Mouse (Mus musculus): ENCODE measurements around the gene Vhl. TPM values are rescaled to one million over a fixed set of nuclear protein-coding genes. Genes with fewer than 3 reads are reported as not detected.

Vhl gene
- polyA plus RNA-seq (2014; fragmentation: Nextera tagmentation; extraction: Ambion mirVana) = 74.8 and 85.2 TPM in 2 replicates

DNA sequence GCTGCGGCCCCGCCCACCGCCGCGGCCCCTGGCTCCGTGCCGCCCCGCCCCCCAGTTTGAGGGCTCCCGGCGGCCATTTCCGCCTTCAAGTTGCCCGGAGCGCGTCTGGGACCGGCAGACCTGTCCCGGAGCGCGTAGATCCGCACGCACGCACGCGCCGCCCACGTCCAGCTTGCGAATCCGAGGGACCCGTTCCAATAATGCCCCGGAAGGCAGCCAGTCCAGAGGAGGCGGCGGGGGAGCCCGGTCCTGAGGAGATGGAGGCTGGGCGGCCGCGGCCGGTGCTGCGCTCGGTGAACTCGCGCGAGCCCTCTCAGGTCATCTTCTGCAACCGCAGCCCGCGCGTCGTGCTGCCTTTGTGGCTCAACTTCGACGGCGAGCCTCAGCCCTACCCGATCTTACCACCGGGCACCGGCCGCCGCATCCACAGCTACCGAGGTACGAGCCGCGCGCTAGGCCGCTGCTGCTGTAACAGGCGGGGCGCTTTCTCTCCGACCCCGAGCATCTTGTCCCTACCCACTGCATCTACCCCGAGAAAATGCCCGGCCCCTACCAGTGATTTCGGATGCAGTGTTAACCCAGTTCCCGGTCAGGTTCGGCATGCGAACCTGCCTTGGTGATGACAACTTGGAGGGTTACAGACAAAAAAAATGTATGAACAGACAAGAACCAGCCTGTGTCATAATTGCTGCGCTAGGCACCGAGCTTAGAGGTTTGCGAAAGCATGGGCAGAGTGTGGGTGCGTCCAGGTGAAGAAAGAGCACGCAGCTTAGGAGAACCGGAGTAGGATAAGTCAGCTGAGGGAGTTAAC is at the start of gene Vhl:
Vhl (plus strand) TSS at position 19 of the 811 bp plus-strand sequence.
- under 1% methylated on average over 74 of the region's 76 CpGs for WGBS
- no peaks in the 10 kb centered on the region for H3K9me3 ChIP-seq (ENCODE audit: control insufficient read depth, low read length)
- ATAC-seq (ENCODE audit: low FRiP score, low TSS enrichment) = peak; percentile 91
- peaks cover 11% of the 10 kb centered on the region for H3K4me1 ChIP-seq (ENCODE audit: control insufficient read depth, insufficient read depth, low read length)
- peak within 1 kb of the TSS; percentile 55 for H3K4me3 ChIP-seq (replicated peaks; ENCODE audit: low read depth, low read length)
- no peaks in the 10 kb centered on the region for H3K27me3 ChIP-seq (ENCODE audit: control insufficient read depth, insufficient read depth, low read length)
- H3K4me2 ChIP-seq (ENCODE audit: low read length) = peak within 1 kb of the TSS; percentile 78
- peak within 1 kb of the TSS; percentile 79 for H3K9ac ChIP-seq (replicated peaks; ENCODE audit: low read length)
- H3K36me3 ChIP-seq (ENCODE audit: control insufficient read depth, insufficient read depth, low read length) = peaks cover 15% of the 10 kb centered on the region
- H3K27ac ChIP-seq (replicated peaks; ENCODE audit: low read depth, low read length) = peak within 1 kb of the TSS; percentile 89
- peak; percentile 90 for DNase-seq

DNA sequence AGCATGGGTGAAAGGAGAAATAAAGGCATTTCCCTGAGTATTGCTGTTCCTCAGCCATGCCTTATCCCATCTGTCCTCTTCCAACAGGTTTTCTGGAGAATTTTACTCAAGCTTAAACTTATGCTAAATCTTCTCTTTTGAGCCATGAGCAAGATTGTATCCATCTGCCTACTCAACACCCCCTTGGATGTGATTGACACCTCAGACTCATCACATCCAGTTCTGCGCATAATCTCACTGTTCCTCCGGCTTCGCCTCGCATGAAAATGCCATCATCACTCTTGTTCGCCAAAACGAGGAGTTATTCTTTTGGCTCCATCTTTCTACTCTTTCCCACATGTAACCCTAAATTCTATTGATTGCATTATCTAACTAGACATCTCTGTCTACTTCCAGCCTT is 47.7 kb upstream of the Vhl start:
- WGBS = 97% methylated on average over 6 of the region's 6 CpGs
- Histone ChIP-seq H3K27ac (replicated peaks; ENCODE audit: low read depth, low read length) (no peak overlapping the region), H3K9me3 (ENCODE audit: control insufficient read depth, low read length) (no peaks in the 10 kb centered on the region), H3K9ac (replicated peaks; ENCODE audit: low read length) (no peak overlapping the region), H3K4me1 (ENCODE audit: control insufficient read depth, insufficient read depth, low read length) (no peaks in the 10 kb centered on the region), H3K4me2 (ENCODE audit: low read length) (no peak overlapping the region), H3K4me3 (replicated peaks; ENCODE audit: low read depth, low read length) (no peak overlapping the region), H3K27me3 (ENCODE audit: control insufficient read depth, insufficient read depth, low read length) (no peaks in the 10 kb centered on the region), H3K36me3 (ENCODE audit: control insufficient read depth, insufficient read depth, low read length) (no peaks in the 10 kb centered on the region)
- ATAC-seq (ENCODE audit: low FRiP score, low TSS enrichment) (no peak), DNase-seq (no peak)

DNA sequence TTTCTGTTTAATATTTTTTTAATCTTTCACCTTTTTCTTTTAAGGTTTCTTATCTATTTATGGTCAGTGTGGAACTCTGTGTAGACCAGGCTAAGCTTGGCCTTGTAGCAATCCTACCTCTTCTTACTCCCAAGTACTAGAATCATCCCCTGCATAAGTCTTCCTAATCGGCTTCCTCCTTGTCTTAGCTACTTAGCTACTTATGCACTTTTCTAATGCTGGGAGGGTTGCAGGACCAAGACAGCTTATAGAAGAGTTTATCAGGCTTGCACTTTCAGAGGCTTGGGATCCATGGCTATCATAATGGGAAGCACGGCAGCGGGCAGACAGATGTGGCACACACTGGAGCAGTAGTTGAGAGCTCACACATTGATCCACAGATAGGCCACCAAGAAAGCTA is 44.5 kb upstream of the Vhl start:
- ATAC-seq (ENCODE audit: low FRiP score, low TSS enrichment) = no peak
- Histone ChIP-seq H3K36me3 (ENCODE audit: control insufficient read depth, insufficient read depth, low read length) (no peaks in the 10 kb centered on the region), H3K27me3 (ENCODE audit: control insufficient read depth, insufficient read depth, low read length) (no peaks in the 10 kb centered on the region), H3K4me3 (replicated peaks; ENCODE audit: low read depth, low read length) (no peak overlapping the region), H3K9ac (replicated peaks; ENCODE audit: low read length) (no peak overlapping the region), H3K4me2 (ENCODE audit: low read length) (no peak overlapping the region), H3K27ac (replicated peaks; ENCODE audit: low read depth, low read length) (no peak overlapping the region), H3K4me1 (ENCODE audit: control insufficient read depth, insufficient read depth, low read length) (no peaks in the 10 kb centered on the region), H3K9me3 (ENCODE audit: control insufficient read depth, low read length) (no peaks in the 10 kb centered on the region)
- 97% methylated on average over 3 of the region's 3 CpGs for WGBS
- DNase-seq = no peak

DNA sequence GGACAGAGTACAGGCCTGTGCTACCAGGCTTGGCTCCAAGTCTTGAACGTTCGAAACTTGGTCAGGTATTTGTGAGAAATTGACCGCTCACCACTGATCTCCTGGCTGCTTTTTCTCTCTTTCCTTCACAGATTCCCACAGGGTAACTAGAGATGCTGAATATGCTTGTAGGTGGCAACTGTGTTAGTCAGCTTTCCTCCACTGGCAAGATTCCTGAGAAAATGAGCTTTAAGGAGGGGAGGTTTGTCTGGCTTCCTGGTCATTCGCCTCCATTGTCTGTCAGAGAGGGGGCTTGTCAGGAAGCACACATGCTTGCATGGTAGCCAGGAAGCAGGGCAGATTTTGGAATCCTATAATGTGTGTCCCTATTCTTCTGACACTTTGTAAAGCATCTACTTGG is 40.7 kb upstream of the Vhl start:
- Histone ChIP-seq H3K27me3 (ENCODE audit: control insufficient read depth, insufficient read depth, low read length) (no peaks in the 10 kb centered on the region), H3K4me1 (ENCODE audit: control insufficient read depth, insufficient read depth, low read length) (no peaks in the 10 kb centered on the region), H3K9me3 (ENCODE audit: control insufficient read depth, low read length) (no peaks in the 10 kb centered on the region), H3K9ac (replicated peaks; ENCODE audit: low read length) (no peak overlapping the region), H3K4me2 (ENCODE audit: low read length) (no peak overlapping the region), H3K4me3 (replicated peaks; ENCODE audit: low read depth, low read length) (no peak overlapping the region), H3K36me3 (ENCODE audit: control insufficient read depth, insufficient read depth, low read length) (no peaks in the 10 kb centered on the region), H3K27ac (replicated peaks; ENCODE audit: low read depth, low read length) (no peak overlapping the region)
- ATAC-seq (ENCODE audit: low FRiP score, low TSS enrichment) = no peak
- WGBS = 93% methylated on average over 4 of the region's 4 CpGs
- no peak for DNase-seq

DNA sequence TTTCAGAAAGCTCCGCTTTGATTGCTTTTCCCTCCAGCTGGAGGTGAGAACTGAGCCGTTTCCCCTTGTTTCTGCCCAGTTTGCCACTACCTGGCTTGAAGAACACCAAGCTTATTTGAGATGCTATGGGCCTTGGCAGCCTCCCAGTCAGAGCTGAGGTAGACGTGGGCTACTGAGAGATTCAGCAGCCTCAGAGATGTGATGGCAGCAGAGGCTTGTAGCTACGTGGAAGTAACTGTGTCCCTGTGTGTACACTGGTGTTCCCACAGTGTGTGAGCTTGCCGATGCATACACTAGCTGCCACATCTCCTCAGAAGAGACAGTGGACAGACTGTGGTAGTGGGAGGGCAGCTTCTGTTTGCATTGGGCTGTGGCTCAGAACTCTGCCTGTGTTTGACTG is 38.7 kb upstream of the Vhl start:
- no peaks in the 10 kb centered on the region for H3K9me3 ChIP-seq (ENCODE audit: control insufficient read depth, low read length)
- H3K27ac ChIP-seq (replicated peaks; ENCODE audit: low read depth, low read length) = no peak overlapping the region
- H3K4me3 ChIP-seq (replicated peaks; ENCODE audit: low read depth, low read length) = no peak overlapping the region
- no peaks in the 10 kb centered on the region for H3K4me1 ChIP-seq (ENCODE audit: control insufficient read depth, insufficient read depth, low read length)
- no peak for DNase-seq
- H3K27me3 ChIP-seq (ENCODE audit: control insufficient read depth, insufficient read depth, low read length) = no peaks in the 10 kb centered on the region
- 93% methylated on average over 5 of the region's 5 CpGs for WGBS
- H3K4me2 ChIP-seq (ENCODE audit: low read length) = no peak overlapping the region
- H3K36me3 ChIP-seq (ENCODE audit: control insufficient read depth, insufficient read depth, low read length) = no peaks in the 10 kb centered on the region
- ATAC-seq (ENCODE audit: low FRiP score, low TSS enrichment) = no peak
- H3K9ac ChIP-seq (replicated peaks; ENCODE audit: low read length) = no peak overlapping the region

DNA sequence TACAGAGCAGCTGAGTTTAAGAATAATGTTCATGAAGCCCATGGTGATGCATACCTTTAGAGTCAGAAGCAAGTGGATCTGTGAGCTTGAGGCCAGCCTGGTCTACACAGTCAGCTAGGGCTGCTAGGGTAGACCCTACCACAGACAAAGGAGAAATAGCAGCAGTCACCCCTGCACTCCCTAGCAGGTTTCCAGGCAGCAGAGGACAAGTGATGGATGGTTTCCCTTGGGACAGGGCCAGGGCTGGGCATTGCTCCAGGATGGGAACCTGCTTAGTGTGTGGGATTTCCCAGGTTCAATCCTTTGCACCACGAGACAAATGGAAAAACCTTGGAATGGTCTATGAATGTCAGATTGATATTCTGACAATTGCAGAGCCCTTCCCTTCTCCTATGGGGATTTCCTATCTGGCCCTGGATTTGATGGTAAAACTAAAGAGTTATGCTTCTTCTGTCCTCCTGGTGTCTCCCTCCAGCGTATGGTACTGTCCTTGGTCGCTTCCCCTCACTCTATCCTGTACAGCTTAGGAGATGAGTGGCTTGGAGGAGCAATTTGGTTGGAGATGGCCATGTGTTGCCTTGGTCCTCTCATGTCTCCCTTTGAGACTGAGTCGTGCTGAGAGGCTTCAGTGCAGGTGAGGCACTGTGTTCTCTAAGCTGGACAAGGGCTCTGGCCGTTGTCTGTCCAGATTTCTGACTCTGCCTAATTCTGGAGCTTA is 37.1 kb upstream of the Vhl start:
- H3K27me3 ChIP-seq (ENCODE audit: control insufficient read depth, insufficient read depth, low read length) = no peaks in the 10 kb centered on the region
- H3K4me2 ChIP-seq (ENCODE audit: low read length) = no peak overlapping the region
- H3K9me3 ChIP-seq (ENCODE audit: control insufficient read depth, low read length) = no peaks in the 10 kb centered on the region
- H3K36me3 ChIP-seq (ENCODE audit: control insufficient read depth, insufficient read depth, low read length) = no peaks in the 10 kb centered on the region
- WGBS = 82% methylated on average over 5 of the region's 5 CpGs
- ATAC-seq (ENCODE audit: low FRiP score, low TSS enrichment) (no peak), DNase-seq (peak; percentile 22)
- no peak overlapping the region for H3K4me3 ChIP-seq (replicated peaks; ENCODE audit: low read depth, low read length)
- H3K27ac ChIP-seq (replicated peaks; ENCODE audit: low read depth, low read length) = no peak overlapping the region
- H3K9ac ChIP-seq (replicated peaks; ENCODE audit: low read length) = no peak overlapping the region
- H3K4me1 ChIP-seq (ENCODE audit: control insufficient read depth, insufficient read depth, low read length) = no peaks in the 10 kb centered on the region

DNA sequence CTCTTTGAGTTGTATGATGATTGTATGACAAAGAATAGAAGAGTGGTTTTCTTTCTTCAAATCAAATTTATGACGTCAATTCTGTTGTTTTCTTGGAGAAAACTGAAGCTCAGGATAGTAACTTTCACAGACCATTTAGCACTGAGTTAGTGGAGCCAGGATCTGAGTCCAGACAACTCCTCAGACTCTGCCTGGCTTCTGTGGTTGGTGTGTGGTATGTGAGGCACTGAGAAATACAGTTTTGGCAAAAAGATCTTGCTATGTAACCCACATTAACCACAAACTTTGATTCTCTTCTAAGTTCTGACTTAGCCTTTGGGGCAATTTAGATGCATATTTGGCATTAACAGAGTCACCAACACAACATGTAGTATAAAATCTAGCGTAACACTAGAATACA is 31.1 kb upstream of the Vhl start:
- H3K4me2 ChIP-seq (ENCODE audit: low read length) = no peak overlapping the region
- 99% methylated on average over 2 of the region's 2 CpGs for WGBS

DNA sequence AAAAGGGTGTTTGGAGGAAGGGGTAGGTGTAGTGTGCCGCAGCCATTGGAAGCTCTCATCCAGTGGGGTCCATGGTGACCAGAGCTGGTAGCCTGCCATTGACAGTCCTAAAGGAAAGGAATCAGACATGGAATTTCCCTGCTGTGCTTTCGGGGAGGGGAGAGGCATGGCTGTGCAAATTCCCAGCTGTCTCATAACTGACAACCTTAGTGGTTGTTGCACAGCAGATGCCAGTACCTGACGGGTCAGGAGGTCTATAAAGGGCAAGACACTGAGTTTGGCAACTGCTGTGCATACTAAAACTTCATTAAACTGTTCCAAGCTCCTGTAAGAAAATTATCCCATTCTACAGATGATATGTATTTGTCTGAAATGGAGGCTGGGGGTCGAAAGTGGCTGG is 25.8 kb upstream of the Vhl start:
- Histone ChIP-seq H3K36me3 (ENCODE audit: control insufficient read depth, insufficient read depth, low read length) (no peaks in the 10 kb centered on the region), H3K9ac (replicated peaks; ENCODE audit: low read length) (no peak overlapping the region), H3K27ac (replicated peaks; ENCODE audit: low read depth, low read length) (no peak overlapping the region), H3K4me2 (ENCODE audit: low read length) (no peak overlapping the region), H3K4me1 (ENCODE audit: control insufficient read depth, insufficient read depth, low read length) (no peaks in the 10 kb centered on the region), H3K4me3 (replicated peaks; ENCODE audit: low read depth, low read length) (no peak overlapping the region), H3K9me3 (ENCODE audit: control insufficient read depth, low read length) (no peaks in the 10 kb centered on the region), H3K27me3 (ENCODE audit: control insufficient read depth, insufficient read depth, low read length) (no peaks in the 10 kb centered on the region)
- 90% methylated on average over 4 of the region's 4 CpGs for WGBS
- no peak for DNase-seq
- no peak for ATAC-seq (ENCODE audit: low FRiP score, low TSS enrichment)

More for the DNA sequence above, 31.1 kb upstream of the Vhl start:
- H3K27me3 ChIP-seq (ENCODE audit: control insufficient read depth, insufficient read depth, low read length) = no peaks in the 10 kb centered on the region
- no peaks in the 10 kb centered on the region for H3K4me1 ChIP-seq (ENCODE audit: control insufficient read depth, insufficient read depth, low read length)
- no peaks in the 10 kb centered on the region for H3K36me3 ChIP-seq (ENCODE audit: control insufficient read depth, insufficient read depth, low read length)
- ATAC-seq (ENCODE audit: low FRiP score, low TSS enrichment) (no peak), DNase-seq (no peak)
- H3K9me3 ChIP-seq (ENCODE audit: control insufficient read depth, low read length) = no peaks in the 10 kb centered on the region
- H3K9ac ChIP-seq (replicated peaks; ENCODE audit: low read length) = no peak overlapping the region
- H3K27ac ChIP-seq (replicated peaks; ENCODE audit: low read depth, low read length) = no peak overlapping the region
- H3K4me3 ChIP-seq (replicated peaks; ENCODE audit: low read depth, low read length) = no peak overlapping the region

DNA sequence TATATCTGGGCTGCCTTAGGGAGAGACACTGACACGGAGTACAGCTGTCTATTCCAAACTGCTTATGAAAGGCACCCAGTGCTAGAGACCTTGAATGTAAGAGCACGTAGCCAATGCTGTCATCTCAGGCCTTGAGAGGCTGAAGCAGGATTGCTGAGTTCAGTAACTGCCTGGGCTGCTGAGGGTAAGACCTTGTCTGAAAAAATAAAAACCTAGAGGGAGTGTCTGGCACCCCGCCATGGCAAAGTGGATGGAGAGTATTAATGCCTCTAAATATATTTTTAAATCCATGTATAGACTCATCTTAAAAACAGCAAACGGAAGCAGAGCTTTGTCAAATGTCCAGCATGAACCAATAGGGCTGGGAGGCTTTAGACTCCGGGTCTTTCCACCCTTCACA is 23.9 kb upstream of the Vhl start:
- H3K27ac ChIP-seq (replicated peaks; ENCODE audit: low read depth, low read length) = no peak overlapping the region
- DNase-seq (no peak), ATAC-seq (ENCODE audit: low FRiP score, low TSS enrichment) (no peak)
- no peaks in the 10 kb centered on the region for H3K9me3 ChIP-seq (ENCODE audit: control insufficient read depth, low read length)
- WGBS = 71% methylated on average over 5 of the region's 5 CpGs
- H3K9ac ChIP-seq (replicated peaks; ENCODE audit: low read length) = no peak overlapping the region; the same call in 1 of the 2 replicates
- no peaks in the 10 kb centered on the region for H3K36me3 ChIP-seq (ENCODE audit: control insufficient read depth, insufficient read depth, low read length)
- no peak overlapping the region for H3K4me2 ChIP-seq (ENCODE audit: low read length)
- H3K4me3 ChIP-seq (replicated peaks; ENCODE audit: low read depth, low read length) = no peak overlapping the region
- no peaks in the 10 kb centered on the region for H3K4me1 ChIP-seq (ENCODE audit: control insufficient read depth, insufficient read depth, low read length)
- H3K27me3 ChIP-seq (ENCODE audit: control insufficient read depth, insufficient read depth, low read length) = no peaks in the 10 kb centered on the region
